Mouse (Mus musculus) limb, embryonic 14.5 days (tissue): ENCODE data around the gene Gm13289. TPM values are rescaled to one million over a fixed set of nuclear protein-coding genes. Genes with fewer than 3 reads are reported as not detected.
"Not testable (repeated sequence)": the region's sequence is repeated elsewhere in the genome, so short reads cannot be mapped to it uniquely, and the experiment has no call there.

Source experiments
- ATAC-seq: fragments of 200-750 bp; cut with Nextera tagmentation; 2 replicates; pipeline ENCODE4 v1.8.0; 2017; ENCODE audit warnings: low read depth, moderate number of reproducible peaks, moderate TSS enrichment; ENCODE audit not compliant: low FRiP score
- DNase-seq: peaks from one replicate; pipeline ENCODE4 v3.0.0-alpha.2; 2015; ENCODE audit warnings: low spot score
- H3K27ac ChIP-seq: fragments of 300-500 bp; sonication (generic); replicated peaks from 2 replicates; pipeline ENCODE4 v1.5.1; 2014; ENCODE audit warnings: low read depth, mild to moderate bottlenecking, low read length, moderate library complexity, mixed read lengths
- H3K27me3 ChIP-seq: fragments of 300-500 bp; sonication (generic); 2 replicates; pipeline ENCODE4 v1.6.1; 2014; ENCODE audit warnings: low read length, mixed read lengths; ENCODE audit not compliant: control insufficient read depth, insufficient read depth
- H3K36me3 ChIP-seq: fragments of 300-500 bp; sonication (generic); 2 replicates; pipeline ENCODE4 v1.6.1; 2014; ENCODE audit warnings: mild to moderate bottlenecking, low read length, moderate library complexity, mixed read lengths; ENCODE audit not compliant: control insufficient read depth, insufficient read depth
- H3K4me1 ChIP-seq: fragments of 300-500 bp; sonication (generic); 2 replicates; pipeline ENCODE4 v1.6.1; 2014; ENCODE audit warnings: antibody characterized with exemption, low read length, mixed read lengths; ENCODE audit not compliant: control insufficient read depth, insufficient read depth
- H3K4me2 ChIP-seq: fragments of 300-500 bp; sonication (generic); replicated peaks from 2 replicates; pipeline ENCODE4 v1.6.1; 2014; ENCODE audit warnings: low read depth, mild to moderate bottlenecking, low read length, moderate library complexity; ENCODE audit not compliant: severe bottlenecking
- H3K4me3 ChIP-seq: fragments of 300-500 bp; sonication (generic); replicated peaks from 2 replicates; pipeline ENCODE4 v1.5.1; 2014; ENCODE audit warnings: low read length
- H3K9ac ChIP-seq: fragments of 300-500 bp; sonication (generic); 2 replicates; pipeline ENCODE4 v1.6.1; 2014; ENCODE audit warnings: mild to moderate bottlenecking, low read depth, low read length, moderate library complexity; ENCODE audit not compliant: severe bottlenecking
- H3K9me3 ChIP-seq: fragments of 300-500 bp; sonication (generic); 2 replicates; pipeline ENCODE4 v1.6.1; 2016; ENCODE audit warnings: low read length; ENCODE audit not compliant: control insufficient read depth
- POLR2A ChIP-seq: fragments of 200-500 bp; IDR thresholded peaks from 2 replicates; pipeline ENCODE4 v1.8.0; 2012; ENCODE audit warnings: inconsistent platforms, mild to moderate bottlenecking, moderate library complexity, borderline replicate concordance; ENCODE audit not compliant: insufficient read depth, insufficient read length; ENCODE audit errors: extremely low read depth
- WGBS: fragments of 180-500 bp; shearing (Covaris S2); extraction: QIAGEN DNeasy Blood & Tissue Kit; methylation state at CpG from one replicate; pipeline ENCODE4 v1.1.7; 2014; 5-methylcytosine and 5-hydroxymethylcytosine counted together
- polyA plus RNA-seq, 2 experiments: library from polyadenylated mRNA; depleted of rRNA in 1 of 2; stranded (reverse) in 1 of 2; unstranded in 1 of 2; fragments of >200 nt; fragmentation: Nextera tagmentation in 1 of 2; extraction: Ambion mirVana in 1 of 2; gene quantifications; 2 replicates each; pipeline versions ENCODE4 v1.2.1 to v1.2.3; 2012 to 2014

Gene Gm13289
- not detected in 2 replicates for polyA plus RNA-seq (2012; rRNA removed)
- not detected in 2 replicates for polyA plus RNA-seq (2014; fragmentation: Nextera tagmentation; extraction: Ambion mirVana)

DNA sequence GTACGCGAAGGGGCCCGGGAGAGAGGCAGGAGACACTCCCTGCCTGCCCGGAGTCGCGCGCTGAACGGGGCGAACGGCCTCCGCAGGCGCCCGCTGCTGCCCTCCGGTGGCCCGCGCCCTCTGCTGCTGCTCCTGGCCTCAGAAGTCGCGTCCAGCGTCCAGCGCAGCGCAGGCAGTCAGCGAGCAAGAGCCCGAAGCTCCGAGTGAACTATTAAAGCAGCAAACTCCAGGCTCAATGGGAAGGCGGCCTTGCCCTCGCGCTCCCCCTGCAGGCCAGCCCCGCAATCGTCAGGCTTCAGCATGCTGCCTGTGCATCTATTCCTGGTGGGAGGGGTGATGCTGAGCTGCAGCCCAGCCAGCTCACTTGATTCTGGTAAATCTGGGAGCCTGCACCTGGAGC is at the start of gene Gm13289:
TSS of gene Gm13289 (plus strand) at position 301 of the 400 bp plus-strand sequence.
- ATAC-seq, H3K9ac ChIP-seq, H3K27ac ChIP-seq, H3K4me1 ChIP-seq, H3K27me3 ChIP-seq, H3K36me3 ChIP-seq, DNase-seq, H3K4me2 ChIP-seq, H3K4me3 ChIP-seq, H3K9me3 ChIP-seq: not testable (repeated sequence)
- no CpG with 5 or more reads among the region's 29 CpGs for WGBS

- Histone ChIP-seq H3K36me3 (no peaks in the 10 kb centered on the region), H3K4me1 (no peaks in the 10 kb centered on the region), H3K9me3 (no peaks in the 10 kb centered on the region), H3K4me2 (no peak overlapping the region), H3K27ac (no peak overlapping the region), H3K4me3 (no peak overlapping the region), H3K27me3 (no peaks in the 10 kb centered on the region), H3K9ac (no peak overlapping the region)
- no peak for ATAC-seq
- no peak for TF ChIP-seq POLR2A
- DNase-seq = peak; percentile 34
- 0% methylated on average over 1 of the region's 1 CpGs for WGBS
Observed at GRCm38 (mm10) chr4:88727324-88727723, 49.4 kb upstream of the Gm13289 start.

- H3K9ac ChIP-seq = no peak overlapping the region
- no peak overlapping the region for H3K27ac ChIP-seq
- DNase-seq (peak; percentile 51), ATAC-seq (no peak)
- H3K4me1 ChIP-seq = no peaks in the 10 kb centered on the region
- H3K36me3 ChIP-seq = no peaks in the 10 kb centered on the region
- H3K4me3 ChIP-seq = no peak overlapping the region
- TF ChIP-seq POLR2A = no peak
- no peaks in the 10 kb centered on the region for H3K27me3 ChIP-seq
- no peak overlapping the region for H3K4me2 ChIP-seq
- no peaks in the 10 kb centered on the region for H3K9me3 ChIP-seq
- WGBS = 0% methylated on average over 2 of the region's 2 CpGs
Observed at GRCm38 (mm10) chr4:88738480-88738879, 38.2 kb upstream of the Gm13289 start.

GRCm38 (mm10) chr4:88739036-88739435 is 37.7 kb upstream of the Gm13289 start:
- no peaks in the 10 kb centered on the region for H3K27me3 ChIP-seq
- WGBS = 84% methylated on average over 6 of the region's 6 CpGs
- H3K36me3 ChIP-seq = no peaks in the 10 kb centered on the region
- no peak overlapping the region for H3K4me3 ChIP-seq
- no peak for TF ChIP-seq POLR2A
- H3K27ac ChIP-seq = no peak overlapping the region
- no peak overlapping the region for H3K9ac ChIP-seq
- no peaks in the 10 kb centered on the region for H3K9me3 ChIP-seq
- no peak overlapping the region for H3K4me2 ChIP-seq
- no peaks in the 10 kb centered on the region for H3K4me1 ChIP-seq
- no peak for ATAC-seq
- no peak for DNase-seq

GRCm38 (mm10) chr4:88741426-88741825 is 35.3 kb upstream of the Gm13289 start:
- 87% methylated on average over 4 of the region's 4 CpGs for WGBS
- H3K27ac ChIP-seq = no peak overlapping the region
- TF ChIP-seq POLR2A = no peak
- no peaks in the 10 kb centered on the region for H3K9me3 ChIP-seq
- DNase-seq (no peak), ATAC-seq (no peak)
- H3K4me2 ChIP-seq = no peak overlapping the region
- no peak overlapping the region for H3K4me3 ChIP-seq
- peaks cover 6% of the 10 kb centered on the region; the same call in 1 of the 2 replicates for H3K4me1 ChIP-seq
- H3K36me3 ChIP-seq = no peaks in the 10 kb centered on the region
- H3K9ac ChIP-seq = no peak overlapping the region
- no peaks in the 10 kb centered on the region for H3K27me3 ChIP-seq
